Mouse (Mus musculus) small intestine, adult 10 weeks (tissue): ENCODE results near the gene Eogt. TPM values are rescaled to one million over a fixed set of nuclear protein-coding genes. Genes with fewer than 3 reads are reported as not detected.

Experiments used
- polyA plus RNA-seq: library from polyadenylated mRNA; stranded (reverse); fragments of 350-450 nt; fragmentation: Illumina TruSeq; extraction: RNeasy Lipid Tissue Mini Kit (QIAGEN cat#74804); gene quantifications from one replicate; pipeline ENCODE4 v1.2.3, GENCODE M21; 2014; ENCODE audit warnings: low replicate concordance

The Eogt gene
- 13.2 TPM for polyA plus RNA-seq

GRCm38 (mm10) chr6:97148383-97149251 is at the start of gene Eogt:
TSS of gene Eogt (minus strand) at chr6:97149182.

GRCm38 (mm10) chr6:97178491-97179366 is 29.7 kb upstream of the Eogt start, which contains the start of gene Tmf1:
TSS of gene Tmf1 (minus strand) at chr6:97179122.

GRCm38 (mm10) chr6:97060074-97060681 is 88.8 kb downstream of the Eogt start, which contains the start of gene Fam19a4:
TSS of gene Fam19a4 (minus strand) at chr6:97060413.

Other genes with a start within 250 kb of the Eogt start
- not detected for gene Fam19a4, start 88.8 kb downstream of the Eogt start, polyA plus RNA-seq
- 47.7 TPM for gene Tmf1, start 29.9 kb upstream of the Eogt start, polyA plus RNA-seq
- 203 TPM for gene Uba3, start 56.5 kb upstream of the Eogt start, polyA plus RNA-seq
- gene Arl6ip5, start 61.5 kb upstream of the Eogt start, polyA plus RNA-seq: 67.2 TPM
- gene Lmod3, start 103.6 kb upstream of the Eogt start, polyA plus RNA-seq: not detected